Mouse (Mus musculus) layer of hippocampus, adult 9-11 months (tissue): ENCODE measurements around the gene Bcam.
A peak's percentile ranks its signal among the peaks of the same experiment; 100 is the strongest.

Source experiments
- DNase-seq: peaks from one replicate; pipeline ENCODE4 v3.0.0; 2022

Gene Bcam

DNA sequence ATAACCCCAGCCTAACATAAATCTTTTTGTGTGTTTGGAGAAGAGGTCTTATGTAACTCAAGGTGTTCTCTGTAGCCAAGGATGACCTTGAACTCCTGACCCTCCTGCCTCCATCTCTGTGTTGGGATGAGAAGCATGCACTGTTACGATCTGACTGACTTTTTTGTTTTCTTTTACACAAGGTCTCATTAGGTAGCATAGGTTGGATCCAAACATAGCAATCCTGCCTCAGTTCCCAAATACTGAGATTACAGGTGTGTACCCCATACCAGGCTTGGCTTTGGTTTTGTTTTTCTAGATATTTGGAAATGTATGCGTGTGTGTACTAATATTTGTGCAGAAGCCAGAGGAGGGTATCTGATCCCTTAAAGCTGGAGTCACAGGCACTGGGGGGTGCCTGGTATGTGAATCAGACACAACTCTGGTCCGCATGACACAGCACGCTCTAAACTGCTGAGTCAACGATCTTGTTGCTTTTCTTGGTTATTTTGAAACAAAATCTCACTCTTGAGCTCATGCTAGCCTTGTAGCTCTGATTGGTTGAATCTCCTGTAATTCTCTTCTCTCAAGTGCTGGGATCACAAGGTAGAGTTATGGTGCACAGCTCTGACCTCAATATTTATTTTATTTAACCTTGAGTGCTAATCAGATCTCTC is 52.4 kb downstream of the Bcam start:
- no peak for DNase-seq

DNA sequence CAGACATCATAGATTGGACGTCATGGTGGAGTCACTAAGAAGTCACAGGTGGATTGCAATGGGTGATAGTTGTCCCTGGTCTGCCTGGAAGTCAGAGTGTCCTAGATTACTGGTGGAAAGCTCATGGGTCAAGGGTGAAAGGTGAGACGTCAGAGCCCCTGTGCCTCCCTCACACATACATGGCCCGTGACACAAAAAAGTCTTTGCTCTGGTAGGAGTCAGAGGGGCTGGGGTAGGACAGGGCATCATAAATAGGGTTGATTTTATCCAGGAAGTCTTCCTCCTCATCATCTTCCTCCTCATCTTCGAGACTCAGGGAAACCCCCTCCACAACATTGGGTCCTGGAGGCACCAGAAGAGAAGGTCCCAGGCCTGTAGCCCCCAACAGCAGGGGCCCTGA is 53.5 kb downstream of the Bcam start:
- no peak for DNase-seq

DNA sequence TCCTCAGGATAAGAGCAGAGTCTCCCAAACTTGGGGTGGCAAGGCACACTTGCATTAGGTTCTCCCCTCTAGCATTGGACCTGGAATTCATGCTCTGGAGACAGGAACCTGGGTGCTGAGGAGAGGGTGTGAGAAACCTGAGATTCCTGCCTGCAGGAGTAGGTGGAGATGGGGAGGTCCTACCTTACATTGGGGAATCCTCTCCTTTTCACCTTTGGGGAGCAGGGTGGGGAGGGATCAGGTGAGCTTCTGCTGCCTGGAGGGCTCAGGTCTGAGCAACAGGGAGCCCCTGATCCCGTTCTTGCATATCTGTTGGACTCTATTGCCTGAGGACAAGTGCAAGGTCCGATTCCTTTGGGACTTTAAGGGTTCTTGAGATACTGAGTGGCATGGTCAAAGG is 54.0 kb downstream of the Bcam start:
- DNase-seq = no peak

DNA sequence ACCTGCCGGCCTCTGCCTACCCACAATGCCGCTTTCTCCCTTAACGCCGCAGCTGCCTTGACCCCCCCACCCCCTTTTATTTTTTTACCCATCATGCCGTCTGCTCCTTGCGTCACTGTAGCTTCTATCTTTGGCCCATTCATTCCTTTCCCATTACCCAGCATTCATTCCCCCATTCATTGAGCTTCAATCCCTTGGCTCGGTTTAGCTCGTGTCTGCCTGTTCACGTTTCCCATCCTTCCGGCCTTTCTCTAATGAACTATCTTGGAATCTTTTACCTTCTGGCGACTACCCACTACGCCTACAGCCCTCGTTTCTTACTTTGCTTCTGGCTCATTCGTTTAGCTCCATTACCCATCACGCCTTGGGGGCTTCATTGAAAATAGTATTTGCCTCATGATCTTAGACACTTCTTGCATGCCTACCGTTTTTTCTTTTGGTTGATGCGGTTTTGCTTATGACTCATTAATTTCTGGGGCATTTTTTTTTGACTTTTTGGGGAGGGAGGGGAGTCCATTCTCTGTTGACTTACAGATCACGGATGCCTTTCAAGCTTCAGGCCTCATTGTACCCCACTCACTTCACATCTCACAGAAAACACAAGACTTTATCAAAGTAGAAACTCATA is 54.6 kb downstream of the Bcam start:
- no peak for DNase-seq

DNA sequence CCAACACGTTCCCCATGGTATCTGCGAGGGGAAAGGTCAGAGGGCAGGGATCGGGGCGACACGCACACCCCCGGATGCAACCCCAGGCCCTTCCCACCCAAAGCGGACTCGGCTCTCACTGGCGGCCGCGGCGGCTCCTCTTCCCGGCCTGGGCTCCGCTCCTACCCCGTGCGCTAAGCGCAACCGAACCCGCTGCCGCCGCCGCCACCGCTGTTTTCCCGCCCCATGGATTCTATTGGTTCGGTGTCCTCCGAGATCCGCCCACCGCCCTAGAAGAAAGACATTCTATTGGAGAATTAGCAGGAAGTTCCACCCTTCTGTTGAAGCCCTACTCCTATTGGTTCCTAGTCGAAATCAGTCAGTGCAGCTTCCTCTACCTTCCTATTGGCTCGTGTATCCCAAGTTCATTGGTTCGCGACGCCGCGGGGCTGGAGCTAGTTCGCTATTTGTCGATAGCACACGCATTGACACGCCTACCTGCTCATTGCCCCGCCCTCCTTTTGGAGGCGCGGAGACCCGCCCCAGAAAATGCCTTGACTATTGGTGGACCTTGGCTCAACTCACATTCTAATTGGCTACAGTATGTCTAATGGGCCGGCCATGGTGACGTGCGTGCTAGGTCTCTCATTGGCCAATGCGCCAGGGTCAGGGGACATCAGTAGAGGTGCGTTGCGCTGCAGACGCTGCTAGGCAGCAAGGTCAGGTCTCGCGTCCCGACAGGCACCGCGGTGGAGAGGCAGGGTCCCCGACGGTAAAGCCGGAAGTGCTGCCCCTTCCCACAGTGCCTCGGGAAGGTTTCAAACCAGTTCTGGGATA is 55.4 kb downstream of the Bcam start, which contains the start of gene Tomm40:
Tomm40 (minus strand) TSS at position 200 of the 816 bp plus-strand sequence.
- peak; percentile 100 for DNase-seq

DNA sequence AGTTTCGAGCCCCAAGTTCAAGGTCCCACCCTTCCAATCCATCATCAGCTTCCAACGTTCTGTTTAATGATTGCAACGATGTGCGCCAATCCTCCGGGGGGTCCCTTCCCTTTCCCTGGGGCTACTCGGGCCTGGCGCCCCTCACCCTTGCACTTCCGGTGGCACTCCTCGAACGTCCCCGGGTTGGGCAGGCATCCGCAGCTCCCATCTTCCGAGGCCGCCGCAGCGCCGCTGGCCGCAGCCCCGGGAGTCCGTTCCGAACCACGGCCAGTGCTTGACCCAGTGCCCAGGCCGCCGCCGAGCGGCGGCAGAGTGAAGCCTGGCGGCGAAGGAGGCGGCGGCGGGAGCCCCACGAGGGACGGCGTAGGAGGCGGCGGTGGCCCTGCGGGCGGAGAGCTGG is 56.0 kb downstream of the Bcam start:
- DNase-seq = no peak

DNA sequence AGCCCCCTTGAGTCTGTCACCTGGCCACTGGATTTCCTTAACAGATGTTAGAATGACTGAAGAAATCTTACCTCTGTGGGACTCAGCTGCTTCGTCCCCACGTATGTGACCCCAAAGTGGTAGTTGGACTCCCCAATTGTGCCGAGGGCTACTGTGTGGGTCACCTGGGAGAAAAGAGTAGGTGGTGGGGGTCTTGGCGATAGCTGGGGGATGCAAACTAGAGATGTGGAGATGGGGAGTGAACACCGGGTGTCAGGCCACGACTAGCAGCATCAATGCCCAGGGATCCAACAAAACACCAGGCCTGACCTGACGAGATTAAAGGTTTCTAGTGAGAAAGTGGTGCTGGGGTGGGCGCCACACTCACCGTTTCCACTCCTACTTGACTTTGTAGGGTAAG is 57.2 kb downstream of the Bcam start:
- DNase-seq = no peak

DNA sequence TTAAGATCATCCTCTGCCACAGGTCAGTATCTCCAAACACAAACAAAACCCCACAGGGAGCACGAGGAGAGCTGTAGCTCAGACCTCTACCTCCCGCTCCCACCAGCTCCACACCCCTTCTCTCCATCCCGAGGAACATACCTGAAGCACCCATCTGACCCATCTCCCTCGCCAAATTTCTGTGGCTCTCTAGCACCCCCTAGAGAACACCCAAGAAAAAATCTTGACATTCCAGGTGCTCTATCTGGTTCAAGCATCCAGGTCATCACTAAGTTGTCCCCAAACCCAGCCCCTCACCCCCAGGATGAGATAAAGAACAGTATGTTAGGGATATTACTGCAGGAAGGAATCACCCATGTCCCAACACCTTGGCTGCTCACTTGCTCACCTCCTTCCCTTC is 57.6 kb downstream of the Bcam start:
- no peak for DNase-seq

DNA sequence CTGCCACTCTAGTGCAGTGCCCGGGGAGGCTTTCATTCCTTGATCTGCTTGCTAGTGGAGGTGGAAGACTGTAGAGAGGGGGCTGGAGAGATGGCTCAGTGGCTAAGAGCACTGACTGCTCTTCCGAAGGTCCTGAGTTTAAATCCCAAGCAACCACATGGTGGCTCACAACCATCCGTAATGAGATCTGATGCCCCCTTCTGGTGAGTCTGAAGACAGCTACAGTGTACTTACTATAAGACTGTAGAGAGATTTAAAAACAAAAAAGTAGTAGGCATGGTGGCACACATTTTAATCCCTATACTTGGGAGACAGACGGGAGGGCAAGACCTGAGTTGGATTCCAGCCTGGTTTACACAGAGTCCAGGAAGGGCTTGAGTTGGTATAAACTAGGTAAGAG is 58.4 kb downstream of the Bcam start:
- DNase-seq = no peak

DNA sequence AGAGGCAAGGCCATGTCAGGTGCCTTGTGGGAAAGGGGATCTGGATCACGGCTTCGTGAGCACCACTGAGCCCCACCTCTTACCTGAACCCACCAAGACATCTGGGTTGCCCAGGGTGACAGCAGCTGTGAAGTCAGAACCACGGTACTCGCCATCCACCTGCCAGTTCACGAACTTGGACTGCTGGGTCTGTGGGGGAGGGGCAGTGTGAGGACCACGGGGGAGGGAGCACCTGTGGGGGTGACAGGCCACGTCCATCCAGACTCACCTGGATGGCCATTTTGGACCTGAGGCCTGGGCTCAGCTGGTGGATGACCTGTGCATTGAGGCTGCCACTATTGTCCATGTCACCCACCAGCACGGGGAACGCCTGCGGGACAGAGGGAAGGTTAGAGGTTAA is 60.2 kb downstream of the Bcam start:
- DNase-seq = no peak
